Mouse (Mus musculus) embryo, embryonic 11.5 days (tissue): Measurements from ENCODE around the gene Kcnab3.

ENCODE experiments used
- DNase-seq: peaks from one replicate; pipeline ENCODE4 v3.0.0-alpha.2; 2012; ENCODE audit warnings: low read depth, low spot score

The Kcnab3 gene

GRCm38 (mm10) chr11:69369990-69370816 lies 44.1 kb downstream of the Kcnab3 start:
- no peak for DNase-seq

GRCm38 (mm10) chr11:69370817-69371215 lies 44.8 kb downstream of the Kcnab3 start:
- no peak for DNase-seq

GRCm38 (mm10) chr11:69371601-69372000 lies 45.5 kb downstream of the Kcnab3 start:
- no peak for DNase-seq

- DNase-seq, result no peak
Observed at GRCm38 (mm10) chr11:69372056-69372779, 46.2 kb downstream of the Kcnab3 start.

- DNase-seq, result no peak
Observed at GRCm38 (mm10) chr11:69372780-69373170, 46.7 kb downstream of the Kcnab3 start.

- no peak for DNase-seq
Observed at GRCm38 (mm10) chr11:69373223-69373965, 47.3 kb downstream of the Kcnab3 start.

- no peak for DNase-seq
Observed at GRCm38 (mm10) chr11:69375646-69376045, 49.6 kb downstream of the Kcnab3 start.

- DNase-seq, result no peak
Observed at GRCm38 (mm10) chr11:69377766-69378165, 51.7 kb downstream of the Kcnab3 start.

- DNase-seq, result no peak
Observed at GRCm38 (mm10) chr11:69379600-69379999, 53.5 kb downstream of the Kcnab3 start.

- no peak for DNase-seq
Observed at GRCm38 (mm10) chr11:69381356-69381755, 55.3 kb downstream of the Kcnab3 start.
